Mouse (Mus musculus) CD8-positive naive resting alpha-beta T cell, adult 57 days (primary cell): Measurements from ENCODE around the gene Lpar1. TPM values are rescaled to one million over a fixed set of nuclear protein-coding genes. Genes with fewer than 3 reads are reported as not detected.

Experiments
- total RNA-seq: library from RNA; stranded (reverse); gene quantifications from one replicate; pipeline ENCODE4 v1.2.4, GENCODE M21; 2023

Gene Lpar1
- not detected for total RNA-seq

GRCm38 (mm10) chr4:58553631-58554358, at the start of gene Lpar1:
Lpar1 (minus strand) TSS chr4:58553898.

Other genes starting within 250 kb of the Lpar1 start
- gene Olfr267, start 233.8 kb upstream of the Lpar1 start, total RNA-seq = not detected